18 mouse cellular contexts compared by ENCODE assay signal in the genomic region with DNA sequence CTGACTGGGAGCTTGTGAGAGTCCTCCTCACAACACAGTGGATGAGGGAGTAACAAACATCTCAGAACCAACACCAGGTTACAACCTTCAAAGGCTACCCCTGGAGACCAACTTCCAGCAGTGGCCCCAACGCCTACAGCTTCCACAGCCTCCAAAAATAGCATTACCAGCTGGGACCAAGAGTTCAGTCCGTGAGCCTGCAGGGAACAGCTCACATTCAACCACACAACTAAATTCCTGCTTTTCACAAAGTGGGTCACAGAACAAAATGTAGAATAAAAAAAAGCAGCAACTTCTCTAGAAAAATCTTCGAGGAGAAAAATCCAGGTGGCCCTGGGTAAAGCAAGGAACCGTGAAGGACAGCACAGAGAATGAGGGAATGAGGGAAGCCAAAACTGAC.
"Had no signal": no experiment of that assay in that cellular context is flagged by ENCODE, and none has a peak within 500 bp of the region (broad histone marks: within the 10 kb centered on the region; RNA-seq: fewer than 3 reads in every experiment).

No protein-coding gene starts in this region.

- H3K27me3 ChIP-seq: liver, embryonic 13.5 days; midbrain, embryonic 15.5 days; neural tube, embryonic 13.5 days; stomach, embryonic 15.5 days had no signal

- H3K27ac ChIP-seq: kidney, postnatal 0 days; layer of hippocampus, adult 2 months; left cerebral cortex, adult 2 months; liver, embryonic 13.5 days; midbrain, embryonic 12.5 days; midbrain, embryonic 15.5 days; neural tube, embryonic 13.5 days; stomach, embryonic 15.5 days had no signal

- H3K4me3 ChIP-seq: layer of hippocampus, adult 2 months; left cerebral cortex, adult 2 months; liver, embryonic 13.5 days; midbrain, embryonic 12.5 days; midbrain, embryonic 15.5 days; myocyte; neural tube, embryonic 13.5 days; stomach, embryonic 15.5 days had no signal

- H3K9me3 ChIP-seq: liver, embryonic 13.5 days; midbrain, embryonic 12.5 days; midbrain, embryonic 15.5 days; neural tube, embryonic 13.5 days; stomach, embryonic 15.5 days had no signal

- H3K36me3 ChIP-seq: liver, embryonic 13.5 days; midbrain, embryonic 12.5 days; midbrain, embryonic 15.5 days; neural tube, embryonic 13.5 days; stomach, embryonic 15.5 days had no signal

- H3K4me1 ChIP-seq: liver, embryonic 13.5 days; stomach, embryonic 15.5 days had no signal

- H3K4me2 ChIP-seq: liver, embryonic 13.5 days; midbrain, embryonic 12.5 days; midbrain, embryonic 15.5 days; neural tube, embryonic 13.5 days; stomach, embryonic 15.5 days had no signal

- DNase-seq: kidney, postnatal 25 days; layer of hippocampus, adult 9-11 months; liver, embryonic 13.5 days; lung, adult 2 months; lung, postnatal 14 days; lung, postnatal 4 days; right cerebral cortex, postnatal 14 days; spleen, adult 18-20 months; thymus, adult 18-20 months; thymus, postnatal 36 days had no signal

- H3K9ac ChIP-seq: liver, embryonic 13.5 days; midbrain, embryonic 12.5 days; midbrain, embryonic 15.5 days; neural tube, embryonic 13.5 days; stomach, embryonic 15.5 days had no signal
